Mouse (Mus musculus) liver, embryonic 15.5 days (tissue): ENCODE data around the gene Krtap4-6. TPM values are rescaled to one million over a fixed set of nuclear protein-coding genes. Genes with fewer than 3 reads are reported as not detected.
"Not testable (repeated sequence)": the region's sequence is repeated elsewhere in the genome, so short reads cannot be mapped to it uniquely, and the experiment has no call there.

Experiments
- ATAC-seq: fragments of 200-750 bp; cut with Nextera tagmentation; 2 replicates; pipeline ENCODE4 v1.8.0; 2017; ENCODE audit warnings: moderate number of reproducible peaks, mild to moderate bottlenecking, moderate library complexity; ENCODE audit not compliant: insufficient read depth
- H3K27ac ChIP-seq: fragments of 300-500 bp; sonication (generic); replicated peaks from 2 replicates; pipeline ENCODE4 v1.5.1; 2015; ENCODE audit warnings: mild to moderate bottlenecking, inconsistent platforms
- H3K27me3 ChIP-seq: fragments of 300-500 bp; sonication (generic); 2 replicates; pipeline ENCODE4 v1.6.1; 2015; ENCODE audit warnings: mild to moderate bottlenecking, inconsistent platforms
- H3K36me3 ChIP-seq: fragments of 300-500 bp; sonication (generic); replicated peaks from 2 replicates; pipeline ENCODE4 v1.6.1; 2015; ENCODE audit warnings: moderate library complexity, mild to moderate bottlenecking, inconsistent platforms
- H3K4me1 ChIP-seq: fragments of 300-500 bp; sonication (generic); replicated peaks from 2 replicates; pipeline ENCODE4 v1.6.1; 2015; ENCODE audit warnings: inconsistent platforms
- H3K4me2 ChIP-seq: fragments of 300-500 bp; sonication (generic); 2 replicates; pipeline ENCODE4 v1.6.1; 2015; ENCODE audit warnings: moderate library complexity, mild to moderate bottlenecking, inconsistent platforms
- H3K4me3 ChIP-seq: fragments of 300-500 bp; sonication (generic); replicated peaks from 2 replicates; pipeline ENCODE4 v1.5.1; 2015; ENCODE audit warnings: mild to moderate bottlenecking, inconsistent platforms
- H3K9ac ChIP-seq: fragments of 300-500 bp; sonication (generic); 2 replicates; pipeline ENCODE4 v1.6.1; 2015; ENCODE audit warnings: moderate library complexity, mild to moderate bottlenecking, inconsistent platforms
- H3K9me3 ChIP-seq: fragments of 300-500 bp; sonication (generic); replicated peaks from 2 replicates; pipeline ENCODE4 v1.6.1; 2016; ENCODE audit warnings: inconsistent platforms
- WGBS: fragments of 180-500 bp; shearing (Covaris S2); methylation state at CpG from one replicate; pipeline ENCODE4 v1.1.7; 2015; ENCODE audit warnings: mixed read lengths; ENCODE audit not compliant: insufficient replicate concordance; 5-methylcytosine and 5-hydroxymethylcytosine counted together
- polyA plus RNA-seq: library from polyadenylated mRNA; unstranded; fragments of >200 nt; fragmentation: Nextera tagmentation; extraction: Ambion mirVana; gene quantifications from 2 replicates; pipeline ENCODE4 v1.2.1, GENCODE M21; 2015

Gene Krtap4-6
- not detected in 2 replicates for polyA plus RNA-seq

DNA sequence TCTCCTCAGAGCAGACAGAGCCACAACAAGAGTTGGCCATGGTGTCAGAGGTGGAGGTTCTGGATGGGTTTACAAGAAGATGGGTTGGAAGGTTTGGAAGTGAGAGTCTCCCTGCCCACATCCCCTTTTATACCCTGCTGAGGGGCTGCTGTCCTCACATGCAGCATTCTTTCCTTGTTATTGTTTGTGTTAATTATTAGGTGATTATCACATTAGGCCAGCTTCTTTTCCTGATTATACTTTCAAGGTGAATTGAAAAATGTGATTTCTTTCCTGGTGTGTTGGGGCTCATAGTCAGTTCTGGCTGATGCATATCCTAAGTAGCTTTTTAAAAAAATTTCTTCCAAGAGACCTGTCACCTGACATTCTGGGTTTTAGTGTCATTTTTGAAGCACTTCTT is at the start of gene Krtap4-6:
TSS of gene Krtap4-6 (minus strand) at position 101 of the 400 bp plus-strand sequence.
- no peak within 1 kb of the TSS for H3K4me3 ChIP-seq
- no peaks in the 10 kb centered on the region for H3K27me3 ChIP-seq
- no peaks in the 10 kb centered on the region for H3K9me3 ChIP-seq
- no peak within 1 kb of the TSS for H3K9ac ChIP-seq
- no peak within 1 kb of the TSS for H3K4me2 ChIP-seq
- H3K36me3 ChIP-seq: no peaks in the 10 kb centered on the region
- H3K27ac ChIP-seq: no peak within 1 kb of the TSS
- no peaks in the 10 kb centered on the region for H3K4me1 ChIP-seq
- ATAC-seq: no peak

DNA sequence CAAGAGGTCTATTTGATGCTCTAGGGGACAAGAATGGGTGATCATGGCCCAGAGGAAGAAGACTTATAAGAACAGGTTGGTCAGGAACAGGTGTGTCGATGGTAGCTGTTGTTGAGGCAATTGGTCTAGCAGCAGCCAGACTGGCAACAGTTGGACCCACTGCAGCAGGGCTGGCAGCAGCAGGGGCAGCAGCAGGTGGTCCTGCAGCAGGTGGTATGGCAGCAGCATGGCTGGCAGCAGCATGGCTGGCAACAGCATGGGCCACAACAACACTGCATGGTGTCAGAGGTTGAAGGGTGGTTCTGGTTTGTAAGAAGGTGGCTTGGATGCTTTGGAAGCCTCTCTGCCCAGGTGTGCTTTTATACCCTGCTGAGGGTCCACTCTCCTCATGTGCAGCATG is 24.7 kb upstream of the Krtap4-6 start, which contains the start of gene Gm14190:
TSS of gene Gm14190 (minus strand) at position 278 of the 400 bp plus-strand sequence.
- H3K27me3 ChIP-seq: no peaks in the 10 kb centered on the region
- no peaks in the 10 kb centered on the region for H3K9me3 ChIP-seq
- 47% methylated on average over 1 of the region's 1 CpGs for WGBS
- no peak within 1 kb of the TSS for H3K9ac ChIP-seq
- no peak within 1 kb of the TSS for H3K4me3 ChIP-seq
- ATAC-seq: no peak
- no peaks in the 10 kb centered on the region for H3K36me3 ChIP-seq
- no peaks in the 10 kb centered on the region for H3K4me1 ChIP-seq
- H3K4me2 ChIP-seq: no peak within 1 kb of the TSS
- no peak within 1 kb of the TSS for H3K27ac ChIP-seq

DNA sequence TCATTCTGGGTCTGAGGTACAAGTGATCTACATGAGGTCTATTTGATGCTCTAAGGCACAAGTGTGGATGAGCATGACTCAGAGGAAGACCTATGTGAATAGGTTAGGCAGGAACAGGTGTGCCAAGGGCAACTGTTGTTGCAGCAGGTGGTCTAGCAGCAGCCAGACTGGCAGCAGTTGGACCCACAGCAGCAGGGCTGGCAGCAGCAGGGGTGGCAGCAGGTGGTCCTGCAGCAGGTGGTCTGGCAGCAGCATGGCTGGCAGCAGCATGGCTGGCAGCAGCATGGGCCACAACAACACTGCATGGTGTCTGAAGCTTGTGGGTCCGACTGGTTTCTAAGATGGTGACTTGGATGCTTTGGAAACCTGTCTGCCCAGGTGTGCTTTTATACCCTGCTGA is 19.5 kb upstream of the Krtap4-6 start:
- H3K27ac ChIP-seq, H3K4me3 ChIP-seq, ATAC-seq, H3K9ac ChIP-seq, H3K9me3 ChIP-seq, H3K4me1 ChIP-seq, H3K36me3 ChIP-seq, H3K27me3 ChIP-seq, H3K4me2 ChIP-seq: not testable (repeated sequence)
- WGBS: 64% methylated on average over 1 of the region's 1 CpGs

DNA sequence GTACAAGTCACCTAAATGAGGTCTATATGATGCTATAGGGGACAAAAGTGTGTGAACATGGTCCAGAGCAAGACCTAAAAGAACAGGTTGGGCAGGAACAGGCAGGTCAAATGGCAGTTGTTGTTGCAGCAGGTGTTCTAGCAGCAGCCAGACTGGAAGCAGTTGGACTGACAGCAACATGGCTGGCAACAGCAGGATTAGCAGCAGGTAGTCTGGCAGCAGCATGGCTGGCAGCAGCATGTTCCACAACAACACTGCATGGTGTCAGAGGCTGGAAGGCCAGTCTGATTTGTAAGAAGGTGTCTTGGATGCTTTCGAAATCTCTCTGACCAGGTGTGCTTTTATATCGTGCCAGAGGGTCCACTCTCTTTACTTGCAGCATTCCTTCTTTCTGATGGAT is 17.7 kb upstream of the Krtap4-6 start:
- Histone ChIP-seq H3K27ac (no peak overlapping the region), H3K36me3 (no peaks in the 10 kb centered on the region), H3K4me3 (no peak overlapping the region), H3K9ac (no peak overlapping the region), H3K27me3 (no peaks in the 10 kb centered on the region), H3K4me1 (no peaks in the 10 kb centered on the region), H3K9me3 (no peaks in the 10 kb centered on the region), H3K4me2 (no peak overlapping the region)
- WGBS: 58% methylated on average over 2 of the region's 2 CpGs
- ATAC-seq: no peak

DNA sequence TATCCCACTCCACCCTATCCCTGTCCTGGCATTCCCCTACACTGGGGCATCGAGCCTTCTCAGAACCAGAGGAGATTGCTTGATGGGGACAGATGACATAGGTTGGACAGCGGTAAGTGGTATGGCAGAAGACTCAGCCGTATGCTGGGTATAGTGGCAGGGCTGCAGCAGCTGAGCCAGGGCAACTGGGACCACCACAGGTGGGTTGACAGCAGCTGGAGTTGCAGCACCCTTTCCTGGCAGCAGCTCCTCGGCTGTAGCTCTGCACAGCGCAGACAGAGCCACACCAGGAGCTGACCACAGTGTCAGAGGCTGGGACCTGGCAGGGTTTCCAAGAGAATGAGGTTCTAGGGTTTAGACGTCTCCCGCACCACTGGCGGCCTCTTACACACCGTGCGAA is 3.0 kb downstream of the Krtap4-6 start:
- no peak overlapping the region for H3K9ac ChIP-seq
- H3K4me3 ChIP-seq: no peak overlapping the region
- no peak overlapping the region for H3K27ac ChIP-seq
- no peak for ATAC-seq
- H3K4me2 ChIP-seq: no peak overlapping the region
- H3K9me3 ChIP-seq: no peaks in the 10 kb centered on the region
- H3K4me1 ChIP-seq: no peaks in the 10 kb centered on the region
- H3K27me3 ChIP-seq: no peaks in the 10 kb centered on the region
- H3K36me3 ChIP-seq: no peaks in the 10 kb centered on the region
- WGBS: 65% methylated on average over 10 of the region's 10 CpGs

DNA sequence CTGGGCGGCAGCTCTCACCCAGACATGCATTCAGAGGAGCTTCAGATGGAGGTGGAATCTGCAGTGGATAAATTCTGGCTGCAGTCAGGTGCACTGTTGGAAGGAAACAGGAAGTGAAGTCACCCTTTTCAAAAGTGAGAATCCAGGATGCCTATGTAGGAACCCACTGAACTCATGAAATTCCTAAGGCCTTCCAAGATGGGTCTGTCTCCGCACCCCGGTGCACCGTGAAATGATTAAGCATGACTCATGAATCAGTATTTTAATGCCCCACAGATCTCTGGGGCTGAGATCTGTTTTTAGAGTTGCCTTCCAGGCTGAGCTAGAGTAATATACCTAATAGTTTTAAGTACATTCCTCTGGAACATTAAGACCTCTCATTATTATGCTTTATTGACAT is 6.5 kb downstream of the Krtap4-6 start:
- Histone ChIP-seq H3K4me1 (no peaks in the 10 kb centered on the region), H3K36me3 (no peaks in the 10 kb centered on the region), H3K27ac (no peak overlapping the region), H3K4me2 (no peak overlapping the region), H3K4me3 (no peak overlapping the region), H3K9me3 (no peaks in the 10 kb centered on the region), H3K27me3 (no peaks in the 10 kb centered on the region), H3K9ac (no peak overlapping the region)
- no peak for ATAC-seq
- 77% methylated on average over 4 of the region's 4 CpGs for WGBS

GRCm38 (mm10) chr11:99658467-99659010 is 7.2 kb downstream of the Krtap4-6 start, which contains the start of gene Gm11563:
Gm11563 (minus strand) TSS chr11:99658960.
- not testable (repeated sequence) for H3K9me3 ChIP-seq, H3K4me2 ChIP-seq, ATAC-seq, H3K4me1 ChIP-seq, H3K36me3 ChIP-seq, H3K27me3 ChIP-seq, H3K27ac ChIP-seq, H3K4me3 ChIP-seq, H3K9ac ChIP-seq
- WGBS: 41% methylated on average over 10 of the region's 10 CpGs

DNA sequence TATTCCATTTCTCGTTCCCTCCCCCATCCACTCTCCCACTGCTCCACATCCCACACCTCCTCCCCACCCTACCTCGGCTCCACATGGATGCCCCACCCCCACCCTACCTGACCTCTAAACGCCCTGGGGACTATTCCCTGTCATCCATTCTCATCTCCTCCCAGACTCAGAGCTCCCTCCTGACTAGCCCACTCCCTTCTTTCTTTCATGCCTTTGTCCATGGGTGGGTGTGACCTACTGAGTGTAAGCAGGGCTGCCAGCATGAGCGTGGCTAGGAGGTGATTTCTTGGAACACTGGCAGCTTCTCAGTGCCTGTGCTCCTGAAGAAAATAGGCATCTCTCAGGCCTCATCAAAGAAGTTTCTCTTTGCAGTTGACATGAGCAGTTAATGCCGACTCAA is 8.7 kb downstream of the Krtap4-6 start:
- Histone ChIP-seq H3K4me2 (no peak overlapping the region), H3K4me3 (no peak overlapping the region), H3K4me1 (no peaks in the 10 kb centered on the region), H3K9ac (no peak overlapping the region), H3K36me3 (no peaks in the 10 kb centered on the region), H3K27me3 (no peaks in the 10 kb centered on the region), H3K27ac (no peak overlapping the region), H3K9me3 (no peaks in the 10 kb centered on the region)
- WGBS: 40% methylated on average over 5 of the region's 5 CpGs
- ATAC-seq: no peak

DNA sequence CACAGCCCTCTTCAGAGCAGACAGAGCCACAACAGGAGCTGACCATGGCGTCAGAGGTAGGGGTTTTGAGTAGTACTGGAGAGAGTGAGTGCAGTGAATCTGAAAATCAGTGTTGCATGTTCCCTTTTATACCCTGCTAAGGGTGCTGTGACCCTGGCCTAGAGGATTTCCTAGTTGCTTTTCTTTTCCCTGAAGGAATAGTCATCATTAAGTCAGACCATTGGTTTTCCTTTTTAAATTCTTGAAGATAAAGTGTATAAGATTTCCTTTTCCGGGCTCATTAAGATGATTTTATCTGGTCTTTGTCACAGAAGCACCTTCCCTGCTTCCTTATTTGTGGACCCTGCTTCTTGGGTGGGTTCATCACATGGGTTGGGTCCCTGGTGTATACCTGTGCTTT is 15.6 kb downstream of the Krtap4-6 start, which contains the start of gene Gm11555:
TSS of gene Gm11555 (minus strand) at position 101 of the 400 bp plus-strand sequence.
- H3K27me3 ChIP-seq: no peaks in the 10 kb centered on the region
- WGBS: 46% methylated on average over 2 of the region's 2 CpGs
- no peaks in the 10 kb centered on the region for H3K36me3 ChIP-seq
- H3K4me2 ChIP-seq: no peak within 1 kb of the TSS
- ATAC-seq: no peak
- H3K27ac ChIP-seq: no peak within 1 kb of the TSS
- H3K4me1 ChIP-seq: no peaks in the 10 kb centered on the region
- H3K9ac ChIP-seq: no peak within 1 kb of the TSS
- no peaks in the 10 kb centered on the region for H3K9me3 ChIP-seq
- no peak within 1 kb of the TSS for H3K4me3 ChIP-seq

GRCm38 (mm10) chr11:99646444-99646843 is 19.3 kb downstream of the Krtap4-6 start:
- no peak overlapping the region for H3K9ac ChIP-seq
- H3K4me3 ChIP-seq: no peak overlapping the region
- no peaks in the 10 kb centered on the region for H3K36me3 ChIP-seq
- H3K27ac ChIP-seq: no peak overlapping the region
- ATAC-seq: no peak
- H3K4me1 ChIP-seq: no peaks in the 10 kb centered on the region
- H3K4me2 ChIP-seq: no peak overlapping the region
- H3K27me3 ChIP-seq: no peaks in the 10 kb centered on the region
- WGBS: 78% methylated on average over 15 of the region's 15 CpGs
- no peaks in the 10 kb centered on the region for H3K9me3 ChIP-seq

- Histone ChIP-seq H3K4me1 (no peaks in the 10 kb centered on the region), H3K27me3 (no peaks in the 10 kb centered on the region), H3K36me3 (no peaks in the 10 kb centered on the region), H3K9ac (no peak overlapping the region), H3K4me2 (no peak overlapping the region), H3K27ac (no peak overlapping the region), H3K9me3 (no peaks in the 10 kb centered on the region), H3K4me3 (no peak overlapping the region)
- 48% methylated on average over 3 of the region's 3 CpGs for WGBS
- ATAC-seq: no peak
Measured at GRCm38 (mm10) chr11:99644351-99644750, 21.4 kb downstream of the Krtap4-6 start.

DNA sequence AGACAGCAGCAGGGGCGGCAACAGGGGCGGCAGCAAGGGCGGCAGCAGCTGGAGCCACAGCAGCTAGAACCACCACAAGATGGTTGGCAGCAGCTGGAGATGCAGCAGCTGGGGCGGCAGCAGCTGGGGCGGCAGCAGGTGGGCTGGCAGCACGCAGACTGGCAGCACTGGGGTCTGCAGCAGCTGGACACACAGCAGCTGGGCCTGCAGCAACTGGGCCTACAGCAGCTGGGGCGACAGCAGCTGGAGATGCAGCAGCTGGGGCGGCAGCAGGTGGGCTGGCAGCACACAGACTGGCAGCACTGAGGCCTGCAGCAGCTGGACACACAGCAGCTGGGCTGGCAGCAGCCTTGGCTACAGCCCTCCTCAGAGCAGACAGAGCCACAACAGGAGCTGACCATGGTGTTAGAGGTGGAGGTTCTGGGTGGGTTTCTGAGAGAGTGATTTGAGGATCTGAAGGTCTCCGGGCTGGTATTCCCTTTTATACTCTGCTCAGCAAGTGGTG is 22.1 kb downstream of the Krtap4-6 start, which contains the start of gene Krtap4-7:
TSS of gene Krtap4-7 (minus strand) at position 455 of the 505 bp plus-strand sequence.
- H3K27me3 ChIP-seq, ATAC-seq, H3K4me2 ChIP-seq, H3K27ac ChIP-seq, H3K9me3 ChIP-seq, H3K4me3 ChIP-seq, H3K4me1 ChIP-seq, H3K36me3 ChIP-seq, H3K9ac ChIP-seq: not testable (repeated sequence)
- WGBS: 51% methylated on average over 9 of the region's 9 CpGs
